Mouse (Mus musculus): ENCODE measurements around the gene Cpsf4. TPM values are rescaled to one million over a fixed set of nuclear protein-coding genes. Genes with fewer than 3 reads are reported as not detected.

The Cpsf4 gene
- total RNA-seq (2023): 10 to 100 TPM; 41.5 to 43.8 TPM

GRCm38 (mm10) chr5:145166536-145167305 lies at the start of gene Cpsf4, which contains the start of gene Ptcd1:
Gene Cpsf4 (plus strand): TSS chr5:145167213.
Gene Ptcd1 (minus strand): TSS chr5:145167108.

GRCm38 (mm10) chr5:145139571-145140519 lies 27.2 kb upstream of the Cpsf4 start, which contains the start of the genes Pdap1 and Bud31:
Gene Pdap1 (minus strand): TSS chr5:145140238.
Gene Bud31 (plus strand): TSS chr5:145140362.

GRCm38 (mm10) chr5:145191962-145192361 lies 24.9 kb downstream of the Cpsf4 start, which contains the start of gene Atp5j2:
Gene Atp5j2 (minus strand): TSS chr5:145192062.

GRCm38 (mm10) chr5:145201321-145201991 lies 34.4 kb downstream of the Cpsf4 start, which contains the start of gene Zkscan14:
Gene Zkscan14 (minus strand): TSS chr5:145201868.

GRCm38 (mm10) chr5:145203936-145204691 lies 37.1 kb downstream of the Cpsf4 start, which contains the start of gene Zkscan5:
Gene Zkscan5 (plus strand): TSS chr5:145204562.

GRCm38 (mm10) chr5:145231367-145231871 lies 64.4 kb downstream of the Cpsf4 start, which contains the start of gene Zfp655:
Gene Zfp655 (plus strand): TSS chr5:145231715.

Other genes with a start within 250 kb of the Cpsf4 start
- gene Smurf1, start 201.4 kb upstream of the Cpsf4 start, total RNA-seq (2023): 10 to 100 TPM; 21.5 to 25.2 TPM
- not detected for gene Gm4871, start 134.5 kb upstream of the Cpsf4 start, total RNA-seq (2023)
- gene 1700018F24Rik, start 124.2 kb upstream of the Cpsf4 start, total RNA-seq (2023): not detected
- 10 to 100 TPM; 92.3 to 99.4 TPM for gene Arpc1a, start 83.4 kb upstream of the Cpsf4 start, total RNA-seq (2023)
- not detected for gene Kpna7, start 83.2 kb upstream of the Cpsf4 start, total RNA-seq (2023)
- gene Arpc1b, start 53.0 kb upstream of the Cpsf4 start, total RNA-seq (2023): 100 to 1,000 TPM; 496 to 499 TPM
- gene Pdap1, start 27.0 kb upstream of the Cpsf4 start, total RNA-seq (2023): 10 to 100 TPM; 48.3 to 56.8 TPM
- 100 to 1,000 TPM; 196 to 197 TPM for gene Bud31, start 26.9 kb upstream of the Cpsf4 start, total RNA-seq (2023)
- 10 to 100 TPM; 22.1 to 23.9 TPM for gene Ptcd1, start 105 bp upstream of the Cpsf4 start, total RNA-seq (2023)
- 100 to 1,000 TPM; 114 to 135 TPM for gene Atp5j2, start 24.8 kb downstream of the Cpsf4 start, total RNA-seq (2023)
- gene Zkscan14, start 34.7 kb downstream of the Cpsf4 start, total RNA-seq (2023): 10 to 100 TPM; 34.9 TPM
- gene Zkscan5, start 37.3 kb downstream of the Cpsf4 start, total RNA-seq (2023): 1 to 10 TPM; 9.5 to 9.9 TPM
- 10 to 100 TPM; 68.3 to 74.0 TPM for gene Zfp655, start 64.5 kb downstream of the Cpsf4 start, total RNA-seq (2023)
- 10 to 100 TPM; 29.1 to 31.5 TPM for gene Zscan25, start 113.3 kb downstream of the Cpsf4 start, total RNA-seq (2023)
- gene Cyp3a57, start 178.1 kb downstream of the Cpsf4 start, total RNA-seq (2023): not detected

Measured in B cell, adult 67 days (primary cell).